Mouse (Mus musculus): Measurements from ENCODE around the gene Nubp2. TPM values are rescaled to one million over a fixed set of nuclear protein-coding genes. Genes with fewer than 3 reads are reported as not detected.

Gene Nubp2
- 10 to 100 TPM; 18.2 to 22.7 TPM for total RNA-seq (2021)
- polyA plus RNA-seq (2012; rRNA removed), result 17.8 and 17.9 TPM in 2 replicates
- long read RNA-seq, transcript Nubp2-201 (7 exons, 1,427 nt), result major isoform, 11 of 13 reads
- long read RNA-seq, partial matches to known transcripts, result 0 of 13 reads
- long read RNA-seq, other reads (novel, unspliced or antisense), result 1 of 13 reads

DNA sequence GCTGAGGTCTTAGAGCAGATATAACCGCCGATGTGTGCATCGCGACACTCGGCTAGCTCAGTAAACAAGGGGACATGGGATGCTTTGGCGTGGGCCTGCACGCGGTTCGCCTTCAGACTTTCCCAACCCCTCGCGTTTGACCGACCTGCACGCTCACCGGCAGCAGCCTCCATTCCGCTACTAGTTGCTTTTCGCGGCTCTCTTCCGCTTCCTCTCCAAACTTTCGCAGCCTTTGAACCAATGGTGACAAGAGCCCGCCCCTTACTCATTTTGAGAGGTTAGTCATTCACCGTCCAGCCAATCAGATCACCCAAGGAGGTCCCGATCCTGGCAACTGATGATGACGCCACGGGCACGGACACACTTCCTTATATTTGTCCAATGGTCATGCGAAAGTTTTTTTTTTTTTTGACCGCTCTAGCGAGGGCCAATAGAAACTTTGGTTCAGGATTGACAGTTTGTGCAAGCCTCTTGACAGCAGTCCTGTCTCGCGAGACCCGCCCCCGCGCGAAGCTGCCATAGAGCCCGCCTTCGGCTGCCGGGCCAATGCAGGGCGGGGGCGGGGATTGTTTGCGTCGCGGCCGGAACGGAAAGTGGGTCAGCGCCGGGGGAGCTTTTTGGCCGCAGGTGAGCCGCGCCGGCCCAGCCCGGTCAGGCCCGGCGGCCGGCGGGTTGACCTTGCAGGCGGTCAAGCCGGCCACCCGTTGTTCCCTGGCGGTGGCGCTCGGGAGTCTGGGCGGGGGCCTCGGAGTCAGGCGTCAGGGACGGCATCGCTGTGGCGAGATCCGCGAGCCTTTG, at the start of gene Nubp2, which contains the start of gene Spsb3:
TSS of gene Nubp2 (minus strand) at position 216 of the 798 bp plus-strand sequence.
TSS of gene Spsb3 (plus strand) at position 510 of the 798 bp plus-strand sequence.
- no peaks in the 10 kb centered on the region for H3K79me2 ChIP-seq (replicated peaks; ENCODE audit: control insufficient read depth, insufficient read depth, low read length)
- peak within 1 kb of the TSS; percentile 84 for H3K9ac ChIP-seq (ENCODE audit: low read depth, low read length)
- H3K4me1 ChIP-seq (ENCODE audit: control insufficient read depth, insufficient read depth, low read length), result peaks cover 15% of the 10 kb centered on the region
- intact Hi-C loops (cut with DNase I), result no loop called here
- H3K4me3 ChIP-seq, result peak within 1 kb of the TSS; percentile 95
- TF ChIP-seq EP300 (IDR thresholded peaks at IDR 0.05; ENCODE audit: insufficient read depth, low read depth, low read length) (no peak), POLR2A (IDR thresholded peaks at IDR 0.05; ENCODE audit: insufficient read depth, low read depth, low read length) (peak; percentile 90), CTCF (IDR thresholded peaks at IDR 0.05) (peak; percentile 62)
- under 1% methylated on average over 69 of the region's 69 CpGs for WGBS
- DNase-seq, result peak; percentile 97 to 98
- H3K36me3 ChIP-seq (ENCODE audit: control insufficient read depth, insufficient read depth, low read length), result no peaks in the 10 kb centered on the region
- peak within 1 kb of the TSS; percentile 93 for H3K27ac ChIP-seq
- H3K27me3 ChIP-seq (ENCODE audit: control insufficient read depth, insufficient read depth, low read length), result no peaks in the 10 kb centered on the region

DNA sequence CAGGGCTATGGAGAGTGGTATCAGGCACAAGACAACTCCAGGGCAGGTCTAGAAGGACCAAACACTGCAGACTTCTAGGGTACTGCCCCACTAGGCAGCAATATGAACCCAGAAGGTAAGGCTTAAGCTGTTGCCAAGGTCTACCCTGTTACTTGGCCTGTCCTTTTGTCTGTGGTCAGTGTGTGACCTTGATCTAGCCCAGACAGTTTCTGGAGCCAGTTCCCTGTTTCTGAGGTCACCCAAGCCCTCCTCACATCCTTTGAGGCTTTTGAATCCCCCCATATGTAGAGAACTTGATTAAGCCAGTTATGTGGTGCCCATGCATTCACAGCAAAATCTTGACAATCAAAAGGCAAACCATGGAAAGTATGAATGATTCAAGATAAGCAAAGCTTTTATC, 49.5 kb upstream of the Nubp2 start:
- Histone ChIP-seq H3K4me1 (ENCODE audit: control insufficient read depth, insufficient read depth, low read length) (peaks cover 5% of the 10 kb centered on the region), H3K36me3 (ENCODE audit: control insufficient read depth, insufficient read depth, low read length) (peaks cover 4% of the 10 kb centered on the region; the same call in 1 of the 2 replicates), H3K4me3 (peak overlapping the region; percentile 83), H3K27me3 (ENCODE audit: control insufficient read depth, insufficient read depth, low read length) (no peaks in the 10 kb centered on the region), H3K79me2 (replicated peaks; ENCODE audit: control insufficient read depth, insufficient read depth, low read length) (peaks cover 3% of the 10 kb centered on the region), H3K27ac (peak overlapping the region; percentile 90; the same call in 1 of the 2 replicates), H3K9ac (ENCODE audit: low read depth, low read length) (peak overlapping the region; percentile 20; the same call in 1 of the 2 replicates)
- no peak for TF ChIP-seq CTCF (IDR thresholded peaks at IDR 0.05)
- no peak for TF ChIP-seq EP300 (IDR thresholded peaks at IDR 0.05; ENCODE audit: insufficient read depth, low read depth, low read length)
- intact Hi-C loops (cut with DNase I), result loop anchor here (2.0 to 5.0 kb wide), 2 partner anchors 25 to 337 kb away; partner anchors contain the start of genes Jpt2 and Ube2i
- no peak for DNase-seq

DNA sequence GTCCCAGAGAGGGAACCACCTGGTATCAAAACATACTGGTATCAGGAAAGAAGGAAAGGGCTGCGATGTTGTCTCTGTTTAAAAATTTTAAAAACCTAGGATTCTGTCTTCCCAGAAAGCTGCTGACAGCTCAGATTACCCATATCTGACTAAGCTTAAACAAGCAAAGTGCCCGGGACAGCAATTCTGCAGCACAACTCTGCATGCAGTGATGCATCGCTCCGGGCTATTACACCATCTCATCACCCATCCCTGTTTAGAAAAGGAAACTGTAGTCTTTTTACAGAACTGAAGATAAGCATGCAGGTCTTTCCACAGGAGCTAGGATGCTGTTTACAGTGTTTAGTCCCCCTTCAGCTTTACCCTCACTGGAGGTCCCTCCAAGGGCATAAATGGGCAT, 48.8 kb upstream of the Nubp2 start:
- 19% methylated on average over 4 of the region's 4 CpGs for WGBS
- peaks cover 5% of the 10 kb centered on the region for H3K4me1 ChIP-seq (ENCODE audit: control insufficient read depth, insufficient read depth, low read length)
- H3K4me3 ChIP-seq, result peak overlapping the region; percentile 17; the same call in 1 of the 2 replicates
- H3K79me2 ChIP-seq (replicated peaks; ENCODE audit: control insufficient read depth, insufficient read depth, low read length), result peaks cover 3% of the 10 kb centered on the region
- no peak for DNase-seq
- H3K36me3 ChIP-seq (ENCODE audit: control insufficient read depth, insufficient read depth, low read length), result peaks cover 4% of the 10 kb centered on the region; the same call in 1 of the 2 replicates
- H3K27ac ChIP-seq, result no peak overlapping the region
- intact Hi-C loops (cut with DNase I), result loop anchor here (5.0 kb wide), 1 partner anchor 337 kb away; the partner anchor contains the start of gene Ube2i
- TF ChIP-seq CTCF (IDR thresholded peaks at IDR 0.05), result no peak
- TF ChIP-seq EP300 (IDR thresholded peaks at IDR 0.05; ENCODE audit: insufficient read depth, low read depth, low read length), result no peak
- no peak for TF ChIP-seq POLR2A (IDR thresholded peaks at IDR 0.05; ENCODE audit: insufficient read depth, low read depth, low read length)
- H3K9ac ChIP-seq (ENCODE audit: low read depth, low read length), result 0 out of 2 replicates have a peak overlapping the region, but pooled peaks have one; percentile 0
- H3K27me3 ChIP-seq (ENCODE audit: control insufficient read depth, insufficient read depth, low read length), result no peaks in the 10 kb centered on the region

DNA sequence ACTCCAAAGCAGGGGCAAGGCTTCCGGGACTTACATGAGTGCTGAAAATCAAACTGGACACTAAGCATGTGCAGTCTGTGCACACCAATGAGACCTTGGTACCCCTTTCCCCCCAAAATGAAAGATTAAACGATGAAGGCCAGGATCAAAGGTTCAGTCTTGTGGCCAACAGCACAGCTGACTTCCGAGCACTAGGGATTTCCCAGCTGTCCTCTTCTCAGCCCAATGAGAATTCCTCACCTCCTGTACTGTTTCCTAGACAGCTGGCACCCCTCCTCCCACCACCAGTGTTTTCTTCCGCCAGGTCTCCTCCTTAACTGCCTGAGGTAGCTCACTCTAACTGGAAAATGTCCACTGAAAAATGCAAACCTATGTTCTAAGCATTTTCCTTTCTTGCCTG, 47.0 kb upstream of the Nubp2 start:
- Histone ChIP-seq H3K27ac (no peak overlapping the region), H3K36me3 (ENCODE audit: control insufficient read depth, insufficient read depth, low read length) (peaks cover 4% of the 10 kb centered on the region; the same call in 1 of the 2 replicates), H3K27me3 (ENCODE audit: control insufficient read depth, insufficient read depth, low read length) (no peaks in the 10 kb centered on the region), H3K4me1 (ENCODE audit: control insufficient read depth, insufficient read depth, low read length) (peaks cover 7% of the 10 kb centered on the region), H3K4me3 (no peak overlapping the region), H3K9ac (ENCODE audit: low read depth, low read length) (no peak overlapping the region), H3K79me2 (replicated peaks; ENCODE audit: control insufficient read depth, insufficient read depth, low read length) (peaks cover 4% of the 10 kb centered on the region)
- TF ChIP-seq CTCF (IDR thresholded peaks at IDR 0.05) (no peak), POLR2A (IDR thresholded peaks at IDR 0.05; ENCODE audit: insufficient read depth, low read depth, low read length) (no peak), EP300 (IDR thresholded peaks at IDR 0.05; ENCODE audit: insufficient read depth, low read depth, low read length) (no peak)
- 55% methylated on average over 4 of the region's 4 CpGs for WGBS
- intact Hi-C loops (cut with DNase I), result no loop called here
- no peak for DNase-seq

DNA sequence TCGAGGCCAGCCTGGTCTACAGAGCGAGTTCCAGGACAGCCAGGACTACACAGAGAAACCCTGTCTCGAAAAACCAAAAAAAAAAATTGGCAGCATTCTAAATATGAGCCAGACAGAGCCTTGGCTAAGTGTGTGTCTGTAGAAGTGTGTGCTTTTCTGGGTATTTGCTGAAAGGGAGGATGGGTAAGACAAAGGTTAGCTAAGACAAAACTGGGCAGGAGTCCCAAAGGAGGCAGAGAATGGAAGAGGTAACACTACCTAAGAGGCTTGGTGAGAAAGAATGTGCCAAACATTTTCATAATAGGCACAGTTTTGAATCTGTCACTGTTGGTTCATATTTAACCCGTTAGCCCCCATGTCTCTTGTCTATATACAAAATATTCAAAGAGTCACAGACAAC, 46.3 kb upstream of the Nubp2 start:
- TF ChIP-seq POLR2A (IDR thresholded peaks at IDR 0.05; ENCODE audit: insufficient read depth, low read depth, low read length) (no peak), CTCF (IDR thresholded peaks at IDR 0.05) (no peak), EP300 (IDR thresholded peaks at IDR 0.05; ENCODE audit: insufficient read depth, low read depth, low read length) (no peak)
- Histone ChIP-seq H3K4me1 (ENCODE audit: control insufficient read depth, insufficient read depth, low read length) (peaks cover 7% of the 10 kb centered on the region), H3K27me3 (ENCODE audit: control insufficient read depth, insufficient read depth, low read length) (no peaks in the 10 kb centered on the region), H3K4me3 (no peak overlapping the region), H3K79me2 (replicated peaks; ENCODE audit: control insufficient read depth, insufficient read depth, low read length) (peaks cover 6% of the 10 kb centered on the region), H3K9ac (ENCODE audit: low read depth, low read length) (no peak overlapping the region), H3K27ac (no peak overlapping the region), H3K36me3 (ENCODE audit: control insufficient read depth, insufficient read depth, low read length) (peaks cover 4% of the 10 kb centered on the region)
- no peak for DNase-seq
- WGBS, result 89% methylated on average over 4 of the region's 4 CpGs
- intact Hi-C loops (cut with DNase I), result no loop called here

All from heart, adult 2 months (tissue).